Mouse (Mus musculus): Measurements from ENCODE around the gene Rbm24. TPM values are rescaled to one million over a fixed set of nuclear protein-coding genes. Genes with fewer than 3 reads are reported as not detected.

Gene Rbm24
- polyA plus RNA-seq, 1 experiment from 2014 or later, result 7.7 TPM

DNA sequence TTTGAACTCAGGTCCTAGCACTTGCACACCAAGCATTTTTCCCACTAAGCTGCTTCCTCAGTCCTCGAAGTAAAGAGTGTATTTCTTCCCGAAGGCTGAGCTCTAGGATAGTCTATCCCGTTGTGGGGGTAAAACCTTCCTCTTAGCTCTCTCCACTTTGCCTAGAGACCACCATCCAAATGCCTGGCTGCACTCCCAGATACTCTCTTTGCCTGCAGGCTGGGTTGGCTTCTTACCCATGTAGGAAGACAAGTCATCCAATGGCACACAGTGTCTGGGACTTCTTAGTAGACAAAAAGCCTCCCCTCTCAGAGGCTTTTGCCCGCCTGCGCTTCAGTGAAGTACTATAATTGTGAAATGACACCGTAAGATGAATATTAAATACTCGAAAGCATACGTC, 2.2 kb upstream of the Rbm24 start:
- Histone ChIP-seq H3K4me1 (peaks cover 7% of the 10 kb centered on the region; the same call in 1 of the 2 replicates), H3K4me3 (replicated peaks) (no peak overlapping the region), H3K36me3 (no peaks in the 10 kb centered on the region), H3K4me2 (replicated peaks) (no peak overlapping the region), H3K9ac (no peak overlapping the region), H3K27ac (replicated peaks) (no peak overlapping the region), H3K9me3 (replicated peaks) (no peaks in the 10 kb centered on the region), H3K27me3 (peaks cover 2% of the 10 kb centered on the region; the same call in 1 of the 2 replicates)
- 82% methylated on average over 8 of the region's 8 CpGs for WGBS
- ATAC-seq (ENCODE audit: insufficient number of reproducible peaks, low FRiP score, low TSS enrichment, low read depth), result no peak

GRCm38 (mm10) chr13:46417594-46417993, 640 bp upstream of the Rbm24 start:
- ATAC-seq (ENCODE audit: insufficient number of reproducible peaks, low FRiP score, low TSS enrichment, low read depth), result no peak

DNA sequence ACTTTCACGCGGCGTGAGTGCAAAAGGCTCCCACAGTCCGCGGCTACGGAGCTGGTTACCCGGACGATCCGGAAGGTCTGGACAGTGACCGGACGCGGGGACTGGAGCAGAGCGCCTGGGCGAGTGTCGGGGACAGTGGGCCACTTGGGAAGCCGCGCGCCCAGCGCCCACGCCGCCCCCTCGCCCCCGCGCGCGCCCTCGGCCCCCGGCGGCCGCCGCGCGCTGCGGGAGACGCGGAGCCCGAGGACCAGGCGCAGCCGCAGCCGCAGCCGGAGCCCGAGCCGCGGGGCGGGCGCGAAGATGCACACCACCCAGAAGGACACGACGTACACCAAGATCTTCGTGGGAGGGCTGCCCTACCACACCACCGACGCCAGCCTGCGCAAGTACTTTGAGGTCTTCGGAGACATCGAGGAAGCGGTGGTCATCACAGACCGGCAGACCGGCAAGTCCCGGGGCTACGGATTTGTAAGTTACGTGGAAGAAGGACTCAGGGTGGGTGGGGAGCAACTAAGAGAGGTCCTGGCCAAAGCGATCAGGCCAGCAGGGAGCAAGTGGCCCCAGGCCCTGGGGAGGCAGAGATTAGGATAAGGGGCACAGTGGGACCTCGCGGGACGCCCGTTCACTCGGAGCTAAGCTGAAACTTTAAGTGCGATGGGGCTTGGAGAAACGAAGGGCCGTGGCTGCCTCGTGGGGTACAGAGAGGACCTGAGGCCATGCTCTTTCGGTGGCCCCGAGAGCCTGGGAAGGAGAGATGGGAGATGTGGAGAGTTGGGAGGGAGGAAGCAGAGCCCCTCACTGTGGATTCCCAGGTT, 704 bp downstream of the Rbm24 start:
- Histone ChIP-seq H3K36me3 (no peaks in the 10 kb centered on the region), H3K4me2 (replicated peaks) (peak overlapping the region; percentile 96), H3K4me3 (replicated peaks) (peak overlapping the region; percentile 61), H3K9ac (peak overlapping the region; percentile 47), H3K27ac (replicated peaks) (peak overlapping the region; percentile 25; the same call in 1 of the 2 replicates), H3K9me3 (replicated peaks) (no peaks in the 10 kb centered on the region), H3K4me1 (peaks cover 7% of the 10 kb centered on the region; the same call in 1 of the 2 replicates), H3K27me3 (peaks cover 2% of the 10 kb centered on the region; the same call in 1 of the 2 replicates)
- WGBS, result 1% methylated on average over 73 of the region's 73 CpGs
- ATAC-seq (ENCODE audit: insufficient number of reproducible peaks, low FRiP score, low TSS enrichment, low read depth), result peak; percentile 40; the same call in 1 of the 2 replicates

More at GRCm38 (mm10) chr13:46417594-46417993, 640 bp upstream of the Rbm24 start:
- no peaks in the 10 kb centered on the region for H3K9me3 ChIP-seq (replicated peaks)
- peak overlapping the region; percentile 96 for H3K4me2 ChIP-seq (replicated peaks)
- H3K4me3 ChIP-seq (replicated peaks), result peak overlapping the region; percentile 61
- H3K4me1 ChIP-seq, result peaks cover 7% of the 10 kb centered on the region; the same call in 1 of the 2 replicates
- H3K27ac ChIP-seq (replicated peaks), result no peak overlapping the region
- 71% methylated on average over 5 of the region's 5 CpGs for WGBS
- H3K36me3 ChIP-seq, result no peaks in the 10 kb centered on the region
- H3K27me3 ChIP-seq, result peaks cover 2% of the 10 kb centered on the region; the same call in 1 of the 2 replicates
- H3K9ac ChIP-seq, result no peak overlapping the region

- 20% methylated on average over 7 of the region's 7 CpGs for WGBS
Measured at GRCm38 (mm10) chr13:46419648-46420047, 1.4 kb downstream of the Rbm24 start.

DNA sequence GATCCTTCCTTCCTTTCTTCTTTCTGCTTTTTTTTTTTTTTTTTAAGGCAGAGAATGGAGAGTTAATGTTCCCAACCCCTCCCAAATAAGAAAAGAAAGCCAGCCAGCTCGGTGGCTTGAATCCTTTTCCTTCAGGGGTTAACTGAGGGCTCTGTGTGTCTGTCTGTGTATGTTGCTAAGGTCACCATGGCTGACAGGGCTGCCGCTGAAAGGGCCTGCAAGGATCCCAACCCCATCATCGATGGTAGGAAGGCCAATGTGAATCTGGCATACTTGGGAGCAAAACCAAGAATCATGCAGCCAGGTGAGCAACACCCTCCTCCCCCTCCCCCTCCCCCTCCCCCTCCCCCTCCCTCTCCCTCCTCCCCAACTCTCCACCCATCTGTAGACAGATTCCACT, 1.9 kb downstream of the Rbm24 start:
- Histone ChIP-seq H3K9me3 (replicated peaks) (no peaks in the 10 kb centered on the region), H3K27ac (replicated peaks) (no peak overlapping the region), H3K36me3 (no peaks in the 10 kb centered on the region), H3K27me3 (peaks cover 2% of the 10 kb centered on the region; the same call in 1 of the 2 replicates), H3K9ac (no peak overlapping the region), H3K4me3 (replicated peaks) (peak overlapping the region; percentile 61), H3K4me2 (replicated peaks) (peak overlapping the region; percentile 96), H3K4me1 (peaks cover 7% of the 10 kb centered on the region; the same call in 1 of the 2 replicates)
- ATAC-seq (ENCODE audit: insufficient number of reproducible peaks, low FRiP score, low TSS enrichment, low read depth), result no peak
- 18% methylated on average over 3 of the region's 3 CpGs for WGBS

More at GRCm38 (mm10) chr13:46419648-46420047, 1.4 kb downstream of the Rbm24 start:
- Histone ChIP-seq H3K9ac (no peak overlapping the region), H3K27me3 (peaks cover 2% of the 10 kb centered on the region; the same call in 1 of the 2 replicates), H3K9me3 (replicated peaks) (no peaks in the 10 kb centered on the region), H3K4me1 (peaks cover 7% of the 10 kb centered on the region; the same call in 1 of the 2 replicates), H3K4me2 (replicated peaks) (peak overlapping the region; percentile 96), H3K27ac (replicated peaks) (no peak overlapping the region), H3K36me3 (no peaks in the 10 kb centered on the region), H3K4me3 (replicated peaks) (peak overlapping the region; percentile 61)
- ATAC-seq (ENCODE audit: insufficient number of reproducible peaks, low FRiP score, low TSS enrichment, low read depth), result no peak

GRCm38 (mm10) chr13:46423805-46424204, 5.6 kb downstream of the Rbm24 start:
- WGBS, result 94% methylated on average over 7 of the region's 7 CpGs
- Histone ChIP-seq H3K9me3 (replicated peaks) (no peaks in the 10 kb centered on the region), H3K4me3 (replicated peaks) (no peak overlapping the region), H3K4me1 (no peaks in the 10 kb centered on the region), H3K36me3 (no peaks in the 10 kb centered on the region), H3K27me3 (no peaks in the 10 kb centered on the region), H3K9ac (no peak overlapping the region), H3K4me2 (replicated peaks) (no peak overlapping the region), H3K27ac (replicated peaks) (no peak overlapping the region)
- ATAC-seq (ENCODE audit: insufficient number of reproducible peaks, low FRiP score, low TSS enrichment, low read depth), result no peak

DNA sequence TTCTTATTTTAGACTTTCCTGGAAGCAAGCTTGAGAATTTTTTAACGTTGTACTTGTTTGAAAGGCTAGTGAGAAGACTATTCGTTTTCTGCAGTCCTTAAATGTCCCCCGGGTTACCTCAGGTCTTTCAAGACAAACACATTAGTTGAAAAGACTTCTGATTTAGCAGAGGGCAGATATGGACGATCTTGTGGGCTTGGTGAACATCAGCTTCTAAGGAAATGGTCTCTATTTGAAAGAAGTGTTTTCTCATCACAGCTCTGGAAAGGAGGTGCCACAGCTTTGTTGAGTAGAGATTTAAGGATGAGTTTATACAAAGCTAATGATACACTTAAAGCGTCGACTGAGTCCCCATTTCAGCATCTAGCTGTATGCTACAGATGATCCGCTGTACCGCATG, 6.1 kb downstream of the Rbm24 start:
- no peak overlapping the region for H3K9ac ChIP-seq
- ATAC-seq (ENCODE audit: insufficient number of reproducible peaks, low FRiP score, low TSS enrichment, low read depth), result no peak
- H3K9me3 ChIP-seq (replicated peaks), result no peaks in the 10 kb centered on the region
- no peak overlapping the region for H3K4me3 ChIP-seq (replicated peaks)
- no peak overlapping the region for H3K4me2 ChIP-seq (replicated peaks)
- no peaks in the 10 kb centered on the region for H3K36me3 ChIP-seq
- H3K27me3 ChIP-seq, result no peaks in the 10 kb centered on the region
- H3K4me1 ChIP-seq, result no peaks in the 10 kb centered on the region
- H3K27ac ChIP-seq (replicated peaks), result no peak overlapping the region
- WGBS, result 86% methylated on average over 8 of the region's 8 CpGs

DNA sequence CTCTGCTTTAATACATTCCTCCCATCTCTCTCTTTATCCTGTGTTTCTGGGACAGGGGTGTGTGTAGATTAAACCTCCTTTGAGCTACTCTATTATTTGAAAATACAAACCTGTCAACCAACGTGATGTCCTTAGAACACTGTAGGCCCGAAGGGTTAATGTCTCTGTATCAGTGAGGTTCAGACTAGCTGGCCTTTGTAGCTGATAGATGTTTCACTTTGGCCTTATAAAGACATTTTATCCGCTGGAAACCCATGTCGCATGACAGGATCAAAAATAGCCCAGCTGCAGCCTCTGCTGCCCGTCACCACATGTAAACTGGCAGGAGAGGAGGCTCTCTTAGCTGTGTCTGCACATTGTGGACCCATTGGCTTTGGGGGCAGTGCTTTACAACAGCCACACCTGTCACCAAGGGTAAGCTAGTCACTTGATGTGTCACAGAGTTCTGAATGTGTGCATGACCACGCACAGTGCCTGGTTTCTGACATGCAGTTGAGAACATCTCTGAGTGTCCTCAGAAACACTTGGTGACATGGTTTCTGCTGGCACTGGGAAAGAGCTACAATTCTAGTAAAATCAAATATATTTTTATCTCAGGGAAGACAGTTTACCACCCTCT, 8.5 kb downstream of the Rbm24 start:
- Histone ChIP-seq H3K4me3 (replicated peaks) (no peak overlapping the region), H3K9me3 (replicated peaks) (no peaks in the 10 kb centered on the region), H3K36me3 (no peaks in the 10 kb centered on the region), H3K4me1 (no peaks in the 10 kb centered on the region), H3K4me2 (replicated peaks) (no peak overlapping the region), H3K27ac (replicated peaks) (no peak overlapping the region), H3K27me3 (no peaks in the 10 kb centered on the region), H3K9ac (no peak overlapping the region)
- WGBS, result 79% methylated on average over 6 of the region's 6 CpGs
- no peak for ATAC-seq (ENCODE audit: insufficient number of reproducible peaks, low FRiP score, low TSS enrichment, low read depth)

- no peaks in the 10 kb centered on the region for H3K9me3 ChIP-seq (replicated peaks)
- no peaks in the 10 kb centered on the region for H3K36me3 ChIP-seq
- H3K4me2 ChIP-seq (replicated peaks), result no peak overlapping the region
- WGBS, result 83% methylated on average over 22 of the region's 22 CpGs
- no peak overlapping the region for H3K9ac ChIP-seq
- H3K27me3 ChIP-seq, result no peaks in the 10 kb centered on the region
- ATAC-seq (ENCODE audit: insufficient number of reproducible peaks, low FRiP score, low TSS enrichment, low read depth), result peak; percentile 60
- H3K27ac ChIP-seq (replicated peaks), result no peak overlapping the region
- H3K4me3 ChIP-seq (replicated peaks), result no peak overlapping the region
- H3K4me1 ChIP-seq, result no peaks in the 10 kb centered on the region
Measured at GRCm38 (mm10) chr13:46428964-46429363, 10.7 kb downstream of the Rbm24 start.

- H3K9ac ChIP-seq, result no peak overlapping the region
- no peak overlapping the region for H3K4me2 ChIP-seq (replicated peaks)
- no peaks in the 10 kb centered on the region for H3K9me3 ChIP-seq (replicated peaks)
- no peak overlapping the region for H3K4me3 ChIP-seq (replicated peaks)
- no peaks in the 10 kb centered on the region for H3K36me3 ChIP-seq
- H3K27me3 ChIP-seq, result no peaks in the 10 kb centered on the region
- ATAC-seq (ENCODE audit: insufficient number of reproducible peaks, low FRiP score, low TSS enrichment, low read depth), result no peak
- WGBS, result 90% methylated on average over 11 of the region's 11 CpGs
- no peak overlapping the region for H3K27ac ChIP-seq (replicated peaks)
- no peaks in the 10 kb centered on the region for H3K4me1 ChIP-seq
Measured at GRCm38 (mm10) chr13:46429866-46430265, 11.6 kb downstream of the Rbm24 start.

- H3K9me3 ChIP-seq (replicated peaks), result no peaks in the 10 kb centered on the region
- H3K9ac ChIP-seq, result no peak overlapping the region
- no peaks in the 10 kb centered on the region for H3K36me3 ChIP-seq
- H3K4me3 ChIP-seq (replicated peaks), result no peak overlapping the region
- no peak for ATAC-seq (ENCODE audit: insufficient number of reproducible peaks, low FRiP score, low TSS enrichment, low read depth)
- no peak overlapping the region for H3K27ac ChIP-seq (replicated peaks)
- 34% methylated on average over 8 of the region's 8 CpGs for WGBS
- H3K27me3 ChIP-seq, result no peaks in the 10 kb centered on the region
- H3K4me1 ChIP-seq, result no peaks in the 10 kb centered on the region
- H3K4me2 ChIP-seq (replicated peaks), result no peak overlapping the region
Measured at GRCm38 (mm10) chr13:46433880-46434560, 15.8 kb downstream of the Rbm24 start.

Data from embryonic facial prominence, embryonic 15.5 days (tissue).